In the genomic region with DNA sequence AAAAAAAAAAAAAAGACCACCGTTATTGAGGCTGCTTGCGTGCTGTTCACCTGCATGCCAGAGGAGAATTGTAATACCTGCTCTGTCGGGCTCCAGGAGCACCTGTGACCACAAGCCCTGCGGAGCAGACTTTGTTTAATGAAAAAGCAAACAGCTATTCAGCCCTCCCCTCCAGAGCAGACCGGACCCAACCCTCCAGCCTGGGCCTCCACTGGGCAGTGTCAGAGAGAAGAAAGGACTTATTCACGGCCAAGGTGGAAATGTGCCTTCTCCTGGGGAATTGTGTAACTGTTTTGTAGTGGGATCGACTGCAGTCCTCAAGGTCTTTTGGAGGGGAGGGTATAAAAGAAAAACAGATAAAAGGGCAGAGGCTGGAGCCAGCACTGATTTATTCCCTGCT, we compare ENCODE assay signal across 9 mouse cellular contexts.
DNase-seq lines count a peak whose midpoint lies in the region; ATAC-seq and TF ChIP-seq lines count a peak whose summit lies in the region.
"Had no signal": no experiment of that assay in that cellular context is flagged by ENCODE, and none has a peak within 500 bp of the region (broad histone marks: within the 10 kb centered on the region; RNA-seq: fewer than 3 reads in every experiment).

No protein-coding gene starts in this region.

- TF ChIP-seq CTCF in ES-Bruce4 (IDR thresholded peaks at IDR 0.05; ENCODE audit: low read depth, low read length): no peak

- peak; percentile 47; the same call in 1 of the 2 replicates for TF ChIP-seq EP300 in ES-Bruce4 (IDR thresholded peaks at IDR 0.05; ENCODE audit: insufficient read depth, low read depth, low read length)

- peak overlapping the region; percentile 55; the same call in 1 of the 2 replicates for H3K9ac ChIP-seq in ES-Bruce4 (ENCODE audit: low read depth, poor library complexity, severe bottlenecking)
- H3K9ac ChIP-seq in hindbrain, embryonic 15.5 days: no peak overlapping the region
- no peak overlapping the region for H3K9ac ChIP-seq in liver, embryonic 13.5 days
- H3K9ac ChIP-seq in stomach, embryonic 14.5 days (replicated peaks; ENCODE audit: low read depth, low read length): no peak overlapping the region

- no peak for ATAC-seq in hindbrain, embryonic 15.5 days (ENCODE audit: low FRiP score, low read depth)
- peak; percentile 40; the same call in 1 of the 2 replicates for ATAC-seq in liver, embryonic 13.5 days (ENCODE audit: low read depth)
- peak; percentile 84 for ATAC-seq in stomach, embryonic 14.5 days (ENCODE audit: insufficient number of reproducible peaks, insufficient read depth, low FRiP score, low read depth)

- H3K27me3 ChIP-seq in ES-Bruce4 (ENCODE audit: control insufficient read depth, insufficient read depth, low read length, poor library complexity, severe bottlenecking): no peaks in the 10 kb centered on the region
- no peaks in the 10 kb centered on the region for H3K27me3 ChIP-seq in hindbrain, embryonic 15.5 days
- H3K27me3 ChIP-seq in liver, embryonic 13.5 days: no peaks in the 10 kb centered on the region
- H3K27me3 ChIP-seq in stomach, embryonic 14.5 days (ENCODE audit: control insufficient read depth, insufficient read depth, low read length): no peaks in the 10 kb centered on the region

- no peak overlapping the region for H3K4me3 ChIP-seq in ES-Bruce4 (ENCODE audit: low read depth, low read length)
- H3K4me3 ChIP-seq in hindbrain, embryonic 15.5 days: no peak overlapping the region
- no peak overlapping the region for H3K4me3 ChIP-seq in liver, embryonic 13.5 days (replicated peaks)
- H3K4me3 ChIP-seq in stomach, embryonic 14.5 days (ENCODE audit: low read depth, low read length): peak overlapping the region; percentile 9; the same call in 1 of the 2 replicates
- H3K4me3 ChIP-seq: myocyte had no signal

- H3K4me2 ChIP-seq in hindbrain, embryonic 15.5 days: peak overlapping the region; percentile 34
- peak overlapping the region; percentile 39 for H3K4me2 ChIP-seq in liver, embryonic 13.5 days
- peak overlapping the region; percentile 42 for H3K4me2 ChIP-seq in stomach, embryonic 14.5 days (replicated peaks; ENCODE audit: low read depth, low read length)

- WGBS in hindbrain, embryonic 15.5 days: 9% methylated on average over 7 of the region's 7 CpGs
- 32% methylated on average over 7 of the region's 7 CpGs for WGBS in liver, embryonic 13.5 days (ENCODE audit: insufficient replicate concordance)
- WGBS in stomach, embryonic 14.5 days: 17% methylated on average over 7 of the region's 7 CpGs

- no peaks in the 10 kb centered on the region for H3K9me3 ChIP-seq in ES-Bruce4 (replicated peaks; ENCODE audit: control insufficient read depth, insufficient read depth, low read length, poor library complexity, severe bottlenecking)
- H3K9me3 ChIP-seq in hindbrain, embryonic 15.5 days: no peaks in the 10 kb centered on the region
- H3K9me3 ChIP-seq in liver, embryonic 13.5 days (replicated peaks): no peaks in the 10 kb centered on the region
- no peaks in the 10 kb centered on the region for H3K9me3 ChIP-seq in stomach, embryonic 14.5 days (ENCODE audit: control insufficient read depth, low read depth, low read length)

- TF ChIP-seq POLR2A in ES-Bruce4 (IDR thresholded peaks at IDR 0.05; ENCODE audit: insufficient read depth, low read length): no peak

- peak; percentile 16 to 18 for DNase-seq in adrenal gland, postnatal 36 days
- no peak for DNase-seq in liver, embryonic 13.5 days
- no peak for DNase-seq in cerebellum, postnatal 4 days (ENCODE audit: low spot score in 2 of 2)
- DNase-seq in frontal cortex, postnatal 25 days (ENCODE audit: low spot score in 2 of 2): no peak
- DNase-seq in frontal cortex, postnatal 14 days (ENCODE audit: low spot score in 2 of 2): no peak

- H3K36me3 ChIP-seq in ES-Bruce4 (ENCODE audit: control insufficient read depth, insufficient read depth, low read length, poor library complexity, severe bottlenecking): no peaks in the 10 kb centered on the region
- H3K36me3 ChIP-seq in hindbrain, embryonic 15.5 days: no peaks in the 10 kb centered on the region
- no peaks in the 10 kb centered on the region for H3K36me3 ChIP-seq in liver, embryonic 13.5 days
- no peaks in the 10 kb centered on the region for H3K36me3 ChIP-seq in stomach, embryonic 14.5 days (ENCODE audit: control insufficient read depth, insufficient read depth, low read length)

- peak overlapping the region; percentile 67 for H3K27ac ChIP-seq in ES-Bruce4 (ENCODE audit: insufficient read depth, low read length)
- peak overlapping the region; percentile 74 for H3K27ac ChIP-seq in hindbrain, embryonic 15.5 days (replicated peaks)
- no peak overlapping the region; the same call in 1 of the 2 replicates for H3K27ac ChIP-seq in liver, embryonic 13.5 days
- peak overlapping the region; percentile 72; the same call in 1 of the 2 replicates for H3K27ac ChIP-seq in stomach, embryonic 14.5 days (ENCODE audit: low read length)

- H3K4me1 ChIP-seq in ES-Bruce4 (ENCODE audit: control insufficient read depth, insufficient read depth, low read length): peaks cover 6% of the 10 kb centered on the region
- peaks cover 19% of the 10 kb centered on the region for H3K4me1 ChIP-seq in hindbrain, embryonic 15.5 days (replicated peaks)
- peaks cover 10% of the 10 kb centered on the region for H3K4me1 ChIP-seq in liver, embryonic 13.5 days (replicated peaks)
- H3K4me1 ChIP-seq in stomach, embryonic 14.5 days (ENCODE audit: control insufficient read depth, insufficient read depth, low read length): peaks cover 21% of the 10 kb centered on the region

Comparison
In these comparisons a context has a peak if more than half of its experiments do, and no peak if none do; other contexts are left out.
1. DNase-seq: peak in adrenal gland, postnatal 36 days (2 of 2); none in liver, embryonic 13.5 days (single experiment), cerebellum, postnatal 4 days (0 of 2), frontal cortex, postnatal 25 days (0 of 2) and frontal cortex, postnatal 14 days (0 of 2).
2. Peak in every context shown above with its lines, with median percentiles within 50 percentile points of each other: H3K4me2 ChIP-seq.